Mouse (Mus musculus): ENCODE results near the gene Abcc4. TPM values are rescaled to one million over a fixed set of nuclear protein-coding genes. Genes with fewer than 3 reads are reported as not detected.

Abcc4 gene
- total and polyA plus RNA-seq, 2 experiments from 2014 or later: 2.4 to 3.6 TPM

- H3K4me2 ChIP-seq (ENCODE audit: low read depth, low read length, poor library complexity, severe bottlenecking): no peak overlapping the region
- H3K36me3 ChIP-seq (ENCODE audit: insufficient read depth, low read length): no peaks in the 10 kb centered on the region
- no peak overlapping the region for H3K27ac ChIP-seq (ENCODE audit: low read depth, low read length)
- no peaks in the 10 kb centered on the region for H3K4me1 ChIP-seq (ENCODE audit: insufficient read depth, low read length)
- H3K27me3 ChIP-seq (ENCODE audit: insufficient read depth, low read length): no peaks in the 10 kb centered on the region
- H3K4me3 ChIP-seq (ENCODE audit: low read depth, low read length): no peak overlapping the region
- no peaks in the 10 kb centered on the region for H3K9me3 ChIP-seq (ENCODE audit: low read length)
- DNase-seq (ENCODE audit: low spot score) (no peak), ATAC-seq (ENCODE audit: low FRiP score) (no peak)
- H3K9ac ChIP-seq (replicated peaks; ENCODE audit: low read length, poor library complexity, severe bottlenecking): no peak overlapping the region
- no peak for TF ChIP-seq CTCF (IDR thresholded peaks at IDR 0.05)
- 82% methylated on average over 6 of the region's 6 CpGs for WGBS
Measured at GRCm38 (mm10) chr14:118691910-118692309, 14.1 kb downstream of the Abcc4 start.

GRCm38 (mm10) chr14:118691404-118691803, 14.6 kb downstream of the Abcc4 start:
- Histone ChIP-seq H3K4me2 (ENCODE audit: low read depth, low read length, poor library complexity, severe bottlenecking) (no peak overlapping the region), H3K27me3 (ENCODE audit: insufficient read depth, low read length) (no peaks in the 10 kb centered on the region), H3K4me3 (ENCODE audit: low read depth, low read length) (no peak overlapping the region), H3K4me1 (ENCODE audit: insufficient read depth, low read length) (no peaks in the 10 kb centered on the region), H3K9ac (replicated peaks; ENCODE audit: low read length, poor library complexity, severe bottlenecking) (no peak overlapping the region), H3K36me3 (ENCODE audit: insufficient read depth, low read length) (no peaks in the 10 kb centered on the region), H3K27ac (ENCODE audit: low read depth, low read length) (no peak overlapping the region), H3K9me3 (ENCODE audit: low read length) (no peaks in the 10 kb centered on the region)
- no peak for DNase-seq (ENCODE audit: low spot score)
- ATAC-seq (ENCODE audit: low FRiP score): no peak
- no peak for TF ChIP-seq CTCF (IDR thresholded peaks at IDR 0.05)
- WGBS: 88% methylated on average over 5 of the region's 5 CpGs

GRCm38 (mm10) chr14:118690921-118691320, 15.1 kb downstream of the Abcc4 start:
- H3K4me3 ChIP-seq (ENCODE audit: low read depth, low read length): no peak overlapping the region
- no peak for TF ChIP-seq CTCF (IDR thresholded peaks at IDR 0.05)
- 77% methylated on average over 8 of the region's 8 CpGs for WGBS
- H3K9me3 ChIP-seq (ENCODE audit: low read length): no peaks in the 10 kb centered on the region
- DNase-seq (ENCODE audit: low spot score) (no peak), ATAC-seq (ENCODE audit: low FRiP score) (no peak)
- H3K9ac ChIP-seq (replicated peaks; ENCODE audit: low read length, poor library complexity, severe bottlenecking): no peak overlapping the region
- H3K27ac ChIP-seq (ENCODE audit: low read depth, low read length): 0 out of 2 replicates have a peak overlapping the region, but pooled peaks have one; percentile 26
- no peaks in the 10 kb centered on the region for H3K4me1 ChIP-seq (ENCODE audit: insufficient read depth, low read length)
- H3K27me3 ChIP-seq (ENCODE audit: insufficient read depth, low read length): no peaks in the 10 kb centered on the region
- H3K36me3 ChIP-seq (ENCODE audit: insufficient read depth, low read length): no peaks in the 10 kb centered on the region
- no peak overlapping the region for H3K4me2 ChIP-seq (ENCODE audit: low read depth, low read length, poor library complexity, severe bottlenecking)

- no peaks in the 10 kb centered on the region for H3K9me3 ChIP-seq (ENCODE audit: low read length)
- no peak for ATAC-seq (ENCODE audit: low FRiP score)
- TF ChIP-seq CTCF (IDR thresholded peaks at IDR 0.05): no peak
- no peak overlapping the region for H3K4me3 ChIP-seq (ENCODE audit: low read depth, low read length)
- H3K27me3 ChIP-seq (ENCODE audit: insufficient read depth, low read length): no peaks in the 10 kb centered on the region
- H3K27ac ChIP-seq (ENCODE audit: low read depth, low read length): no peak overlapping the region
- no peaks in the 10 kb centered on the region for H3K4me1 ChIP-seq (ENCODE audit: insufficient read depth, low read length)
- no peak overlapping the region for H3K4me2 ChIP-seq (ENCODE audit: low read depth, low read length, poor library complexity, severe bottlenecking)
- WGBS: 77% methylated on average over 10 of the region's 10 CpGs
- no peaks in the 10 kb centered on the region for H3K36me3 ChIP-seq (ENCODE audit: insufficient read depth, low read length)
- no peak for DNase-seq (ENCODE audit: low spot score)
- H3K9ac ChIP-seq (replicated peaks; ENCODE audit: low read length, poor library complexity, severe bottlenecking): no peak overlapping the region
Measured at GRCm38 (mm10) chr14:118690336-118690735, 15.7 kb downstream of the Abcc4 start.

GRCm38 (mm10) chr14:118688643-118689042, 17.4 kb downstream of the Abcc4 start:
- ATAC-seq (ENCODE audit: low FRiP score) (no peak), DNase-seq (ENCODE audit: low spot score) (peak; percentile 18)
- Histone ChIP-seq H3K4me2 (ENCODE audit: low read depth, low read length, poor library complexity, severe bottlenecking) (no peak overlapping the region), H3K9me3 (ENCODE audit: low read length) (no peaks in the 10 kb centered on the region), H3K9ac (replicated peaks; ENCODE audit: low read length, poor library complexity, severe bottlenecking) (no peak overlapping the region), H3K4me3 (ENCODE audit: low read depth, low read length) (no peak overlapping the region), H3K4me1 (ENCODE audit: insufficient read depth, low read length) (no peaks in the 10 kb centered on the region), H3K27me3 (ENCODE audit: insufficient read depth, low read length) (no peaks in the 10 kb centered on the region), H3K27ac (ENCODE audit: low read depth, low read length) (no peak overlapping the region), H3K36me3 (ENCODE audit: insufficient read depth, low read length) (no peaks in the 10 kb centered on the region)
- 62% methylated on average over 5 of the region's 5 CpGs for WGBS
- no peak for TF ChIP-seq CTCF (IDR thresholded peaks at IDR 0.05)

GRCm38 (mm10) chr14:118686861-118687260, 19.2 kb downstream of the Abcc4 start:
- Histone ChIP-seq H3K4me3 (ENCODE audit: low read depth, low read length) (no peak overlapping the region), H3K9me3 (ENCODE audit: low read length) (no peaks in the 10 kb centered on the region), H3K9ac (replicated peaks; ENCODE audit: low read length, poor library complexity, severe bottlenecking) (no peak overlapping the region), H3K27me3 (ENCODE audit: insufficient read depth, low read length) (no peaks in the 10 kb centered on the region), H3K36me3 (ENCODE audit: insufficient read depth, low read length) (no peaks in the 10 kb centered on the region), H3K4me1 (ENCODE audit: insufficient read depth, low read length) (no peaks in the 10 kb centered on the region), H3K27ac (ENCODE audit: low read depth, low read length) (no peak overlapping the region), H3K4me2 (ENCODE audit: low read depth, low read length, poor library complexity, severe bottlenecking) (no peak overlapping the region)
- WGBS: 83% methylated on average over 5 of the region's 5 CpGs
- no peak for TF ChIP-seq CTCF (IDR thresholded peaks at IDR 0.05)
- DNase-seq (ENCODE audit: low spot score): peak; percentile 44
- no peak for ATAC-seq (ENCODE audit: low FRiP score)

Measured in midbrain, postnatal 0 days (tissue).